Mouse (Mus musculus) lung, adult 2 months (tissue): ENCODE results near the gene Tspan3.

Experiments
- CTCF ChIP-seq: fragments of 200-500 bp; IDR thresholded peaks from 2 replicates; pipeline ENCODE4 v1.5.1; 2011; ENCODE audit warnings: mild to moderate bottlenecking, low read length, control low read depth; ENCODE audit not compliant: insufficient read depth
- POLR2A ChIP-seq: fragments of 200-500 bp; IDR thresholded peaks from 2 replicates; pipeline ENCODE4 v1.6.1; 2011; ENCODE audit warnings: low read depth, mild to moderate bottlenecking, control low read depth, low read length, borderline replicate concordance; ENCODE audit errors: extremely low read depth

DNA sequence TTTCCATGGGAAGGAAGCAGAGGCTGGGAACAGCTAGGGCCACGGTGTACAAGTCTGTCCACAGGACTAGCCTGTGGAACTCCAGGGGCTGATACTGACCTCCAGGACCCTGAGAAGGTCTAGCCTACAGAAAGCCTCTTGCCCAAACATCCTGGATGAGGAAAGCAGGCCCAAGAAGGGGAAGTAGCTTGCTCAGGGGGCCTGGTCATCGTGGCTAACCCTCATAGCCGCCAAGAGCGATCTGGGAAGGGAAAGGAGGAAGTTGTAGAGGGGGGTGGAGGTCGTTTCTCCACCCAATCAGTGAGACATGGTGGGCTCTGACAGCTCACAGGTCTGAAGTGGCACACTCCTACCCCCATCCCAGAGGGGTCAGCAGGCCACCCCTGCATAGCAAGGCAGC, 57.1 kb downstream of the Tspan3 start:
- TF ChIP-seq CTCF (no peak), POLR2A (no peak)
